Mouse (Mus musculus): ENCODE results near the gene Neurl2. TPM values are rescaled to one million over a fixed set of nuclear protein-coding genes. Genes with fewer than 3 reads are reported as not detected.

Gene Neurl2
- total RNA-seq, 2 experiments from 2014 or later: 31.1 to 37.0 TPM

DNA sequence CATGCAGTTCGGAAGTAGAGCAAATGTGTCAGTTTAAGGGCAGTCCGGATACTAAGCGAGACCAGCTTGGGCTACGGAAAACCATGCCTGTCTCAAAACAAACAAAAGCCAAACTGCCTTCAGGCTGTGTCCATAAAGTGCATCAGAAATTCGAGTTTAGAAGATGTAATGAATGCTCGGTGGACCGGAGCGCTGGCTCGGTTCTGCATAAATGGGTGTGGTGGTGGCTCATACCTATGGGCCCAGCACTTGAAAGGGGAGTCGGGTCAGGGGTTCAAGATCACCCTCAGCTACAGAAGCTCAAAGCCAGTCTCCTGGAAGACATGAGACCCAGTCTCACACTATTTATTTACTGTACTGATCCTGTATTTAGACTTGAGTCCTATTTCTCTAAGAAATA, 45.5 kb downstream of the Neurl2 start:
- DNase-seq: no peak
- intact Hi-C loops (cut with DNase I): no loop called here
- Histone ChIP-seq H3K27ac (peak overlapping the region; percentile 98; the same call in 1 of the 2 replicates), H3K4me3 (peak overlapping the region; percentile 90)
- no peak for TF ChIP-seq CTCF (IDR thresholded peaks at IDR 0.05)

DNA sequence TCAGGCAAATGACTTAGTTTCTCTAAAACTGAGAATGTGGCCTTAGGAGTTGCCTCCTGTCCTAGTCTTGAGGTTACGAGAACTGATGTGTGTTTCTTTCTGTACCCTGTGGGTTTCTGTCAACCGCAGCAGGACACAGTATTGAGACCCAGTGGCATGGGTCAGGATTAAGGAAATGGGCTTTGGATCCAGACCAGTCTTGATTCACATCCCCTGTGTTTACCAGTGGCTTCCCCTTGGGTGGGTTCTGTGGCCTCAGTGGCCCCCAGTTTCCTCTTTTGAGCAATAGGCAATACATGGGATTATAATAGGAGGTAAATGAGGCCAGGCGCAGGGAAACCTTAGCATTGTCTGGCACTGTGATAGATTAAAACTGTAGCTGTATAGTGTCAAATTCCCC, 46.2 kb downstream of the Neurl2 start:
- no peak for DNase-seq
- peak overlapping the region; percentile 90 for H3K4me3 ChIP-seq
- intact Hi-C loops (cut with DNase I): no loop called here
- H3K27ac ChIP-seq: peak overlapping the region; percentile 98
- TF ChIP-seq CTCF (IDR thresholded peaks at IDR 0.05): no peak

- Histone ChIP-seq H3K4me3 (peak overlapping the region; percentile 90), H3K27ac (peak overlapping the region; percentile 98)
- intact Hi-C loops (cut with DNase I): no loop called here
- peak; percentile 26 for DNase-seq
- no peak for TF ChIP-seq CTCF (IDR thresholded peaks at IDR 0.05)
Observed at GRCm38 (mm10) chr2:164786388-164786885, 46.8 kb downstream of the Neurl2 start.

DNA sequence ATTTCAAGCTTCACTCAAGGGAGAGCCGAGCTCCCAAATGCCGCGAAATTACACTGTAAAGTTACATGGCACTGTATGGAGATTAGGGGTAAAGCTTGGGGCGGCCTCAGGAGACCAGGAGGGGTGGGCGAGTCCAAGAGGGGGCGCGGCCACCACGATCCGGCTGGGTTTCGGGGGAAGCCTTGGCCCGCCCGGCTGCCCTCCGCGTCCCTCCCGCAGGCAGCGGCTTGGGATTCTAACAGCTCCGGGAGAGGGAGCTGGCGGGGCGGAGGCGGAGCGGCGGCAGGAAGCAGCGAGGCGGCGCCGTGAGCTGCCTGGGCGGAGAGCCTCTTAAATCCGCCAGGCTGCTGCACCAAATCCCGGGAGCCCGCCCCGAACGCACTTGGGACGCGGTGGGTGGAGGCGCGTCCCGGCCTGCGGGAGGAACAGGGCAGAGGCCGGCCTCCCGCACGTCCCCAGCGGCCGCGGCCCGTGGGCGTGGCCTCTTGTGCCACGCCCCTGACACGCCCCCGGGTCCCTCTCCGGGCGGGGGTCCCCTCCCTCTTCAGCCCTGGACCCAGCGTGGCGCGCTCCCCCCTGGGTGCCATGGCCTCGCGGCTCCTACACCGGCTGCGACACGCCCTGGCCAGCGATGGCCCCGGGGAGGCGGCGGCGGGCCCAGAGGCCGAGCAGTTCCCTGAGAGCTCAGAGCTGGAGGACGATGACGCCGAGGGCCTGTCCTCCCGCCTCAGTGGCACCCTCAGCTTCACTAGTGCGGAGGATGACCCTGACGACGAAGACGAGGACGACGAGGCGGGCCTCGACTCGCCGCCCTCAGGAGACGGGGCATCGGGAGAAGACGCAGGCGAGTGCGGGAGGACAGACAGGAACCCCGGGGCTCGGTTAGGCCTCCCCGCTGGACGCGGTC, 47.5 kb downstream of the Neurl2 start, which contains the start of gene Snx21:
TSS of gene Snx21 (plus strand) at position 343 of the 907 bp plus-strand sequence.
- TF ChIP-seq CTCF (IDR thresholded peaks at IDR 0.05): peak; percentile 63
- peak; percentile 97 for DNase-seq
- Histone ChIP-seq H3K27ac (peak within 1 kb of the TSS; percentile 98), H3K4me3 (peak within 1 kb of the TSS; percentile 90)
- intact Hi-C loops (cut with DNase I): no loop called here

DNA sequence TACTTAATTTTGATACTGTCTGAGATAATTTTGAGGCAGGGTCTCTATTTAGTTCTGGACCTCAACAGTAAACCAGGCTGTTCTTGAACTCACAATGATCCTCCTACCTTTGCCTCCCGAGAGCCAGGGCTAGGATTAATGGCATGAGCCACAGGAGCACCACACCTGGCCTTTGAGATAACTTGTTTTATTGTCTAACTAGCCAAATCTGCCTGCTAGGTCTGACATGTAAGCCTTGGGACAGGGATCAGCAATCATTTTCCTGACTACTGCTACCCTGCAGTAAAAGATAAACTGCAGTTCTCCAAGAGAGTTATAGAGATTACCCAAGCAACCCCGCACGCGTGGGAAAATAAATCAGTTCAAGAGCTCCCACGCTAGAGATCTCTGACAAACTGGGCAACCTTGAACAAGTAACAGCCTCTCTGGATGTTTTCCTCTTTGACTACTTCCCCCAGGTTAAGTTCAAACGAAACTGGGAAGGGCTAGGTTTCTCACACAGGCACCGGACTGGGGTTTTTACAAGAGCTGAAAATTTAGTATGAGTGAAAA, 48.3 kb downstream of the Neurl2 start:
- TF ChIP-seq CTCF (IDR thresholded peaks at IDR 0.05): no peak
- H3K4me3 ChIP-seq: peak overlapping the region; percentile 90
- DNase-seq: peak; percentile 19
- intact Hi-C loops (cut with DNase I): no loop called here
- H3K27ac ChIP-seq: peak overlapping the region; percentile 98

GRCm38 (mm10) chr2:164783926-164784581, 49.2 kb downstream of the Neurl2 start:
- DNase-seq: no peak
- intact Hi-C loops (cut with DNase I): no loop called here
- Histone ChIP-seq H3K4me3 (no peak overlapping the region; the same call in 1 of the 2 replicates), H3K27ac (peak overlapping the region; percentile 98)
- peak; percentile 49; the same call in 1 of the 2 replicates for TF ChIP-seq CTCF (IDR thresholded peaks at IDR 0.05)

DNA sequence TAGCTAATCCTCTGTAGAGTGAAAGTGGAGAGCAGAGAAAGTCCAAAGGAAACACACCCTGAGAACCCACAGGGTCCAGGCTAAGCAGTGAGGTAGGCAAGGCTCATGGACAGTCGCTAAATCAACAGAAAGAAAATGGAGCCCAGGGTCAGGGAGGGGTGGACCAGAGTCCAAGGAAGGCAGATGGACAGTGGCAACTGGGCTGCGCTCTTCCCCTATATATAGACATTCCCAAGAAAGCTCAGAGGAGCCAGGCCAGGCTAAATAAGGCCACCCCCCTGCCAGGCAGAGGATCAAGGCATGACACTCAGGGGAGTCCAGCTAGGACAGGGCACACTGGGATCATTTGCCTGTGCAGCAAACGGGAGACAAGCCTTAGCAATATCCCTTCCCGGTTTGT, 51.4 kb downstream of the Neurl2 start:
- intact Hi-C loops (cut with DNase I): no loop called here
- no peak for TF ChIP-seq CTCF (IDR thresholded peaks at IDR 0.05)
- DNase-seq: peak; percentile 91

More for the DNA sequence above, 51.4 kb downstream of the Neurl2 start:
- Histone ChIP-seq H3K4me3 (peak overlapping the region; percentile 52), H3K27ac (peak overlapping the region; percentile 95)

Other genes starting within 250 kb of the Neurl2 start
- gene Wfdc6a, start 248.0 kb downstream of the Neurl2 start, total RNA-seq (2021): not detected
- gene Eppin, start 239.9 kb downstream of the Neurl2 start, total RNA-seq (2021): not detected
- gene Wfdc6b, start 219.9 kb downstream of the Neurl2 start, total RNA-seq (2021): not detected
- gene Wfdc8, start 219.8 kb downstream of the Neurl2 start, total RNA-seq (2021): not detected
- not detected for gene Wfdc16, start 194.7 kb downstream of the Neurl2 start, total RNA-seq (2021)
- gene Wfdc10, start 177.4 kb downstream of the Neurl2 start, total RNA-seq (2021): not detected
- not detected for gene Wfdc9, start 176.9 kb downstream of the Neurl2 start, total RNA-seq (2021)
- gene Wfdc11, start 159.4 kb downstream of the Neurl2 start, total RNA-seq (2021): not detected
- not detected for gene Wfdc13, start 148.3 kb downstream of the Neurl2 start, total RNA-seq (2021)
- gene Spint4, start 135.0 kb downstream of the Neurl2 start, total RNA-seq (2021): not detected
- gene Spint5, start 118.2 kb downstream of the Neurl2 start, total RNA-seq (2021): not detected
- not detected for gene Wfdc3, start 87.5 kb downstream of the Neurl2 start, total RNA-seq (2021)
- 10 to 100 TPM; 18.5 to 19.4 TPM for gene Dnttip1, start 87.5 kb downstream of the Neurl2 start, total RNA-seq (2021)
- under 1 TPM; 0.20 to 0.33 TPM for gene Ube2c, start 63.6 kb downstream of the Neurl2 start, total RNA-seq (2021)
- over 10,000 TPM; 14,820 to 17,621 TPM for gene Tnnc2, start 53.5 kb downstream of the Neurl2 start, total RNA-seq (2021)
- 10 to 100 TPM; 20.6 to 25.6 TPM for gene Snx21, start 47.6 kb downstream of the Neurl2 start, total RNA-seq (2021)
- gene Acot8, start 28.6 kb downstream of the Neurl2 start, total RNA-seq (2021): 1 to 10 TPM; 7.9 to 8.6 TPM
- gene Zswim3, start 28.4 kb downstream of the Neurl2 start, total RNA-seq (2021): 1 to 10 TPM; 1.2 to 1.4 TPM
- gene Zswim1, start 10.8 kb downstream of the Neurl2 start, total RNA-seq (2021): 1 to 10 TPM; 4.6 to 4.9 TPM
- under 1 TPM in 1 of 2 experiments, not detected in 1; 0.84 TPM for gene Spata25, start 4.9 kb downstream of the Neurl2 start, total RNA-seq (2021)
- gene Ctsa, start 583 bp downstream of the Neurl2 start, total RNA-seq (2021): 10 to 100 TPM; 50.2 to 58.1 TPM
- gene Pltp, start 24.3 kb upstream of the Neurl2 start, total RNA-seq (2021): 10 to 100 TPM; 11.4 to 20.1 TPM
- gene Pcif1, start 45.8 kb upstream of the Neurl2 start, total RNA-seq (2021): 10 to 100 TPM; 25.6 TPM
- gene Zfp335, start 78.3 kb upstream of the Neurl2 start, total RNA-seq (2021): 10 to 100 TPM in 1 of 2 experiments, 1 to 10 TPM in 1; 9.7 to 10.5 TPM
- 1 to 10 TPM in 1 of 2 experiments, under 1 TPM in 1; 0.46 to 1.1 TPM for gene Mmp9, start 107.3 kb upstream of the Neurl2 start, total RNA-seq (2021)
- under 1 TPM; 0.36 to 0.53 TPM for gene Slc12a5, start 127.3 kb upstream of the Neurl2 start, total RNA-seq (2021)
- 10 to 100 TPM; 13.2 to 14.6 TPM for gene Ncoa5, start 201.4 kb upstream of the Neurl2 start, total RNA-seq (2021)
- gene Cd40, start 222.2 kb upstream of the Neurl2 start, total RNA-seq (2021): under 1 TPM; 0.69 to 0.75 TPM

Data from gastrocnemius, adult 2 months (tissue).